Mouse (Mus musculus) adrenal gland, adult 10 weeks (tissue): ENCODE results near the gene 4932429P05Rik. TPM values are rescaled to one million over a fixed set of nuclear protein-coding genes. Genes with fewer than 3 reads are reported as not detected.

Source experiments
- polyA plus RNA-seq: library from polyadenylated mRNA; stranded (reverse); fragments of 350-450 nt; fragmentation: Illumina TruSeq; extraction: RNeasy Lipid Tissue Mini Kit (QIAGEN cat#74804); gene quantifications from one replicate; pipeline ENCODE4 v1.2.3, GENCODE M21; 2014; ENCODE audit warnings: low read depth, low replicate concordance

4932429P05Rik gene
- not detected for polyA plus RNA-seq

GRCm38 (mm10) chrX:89751968-89752367, at the start of gene 4932429P05Rik:
Gene 4932429P05Rik, plus strand, starts transcription at chrX:89752268.

Other genes starting within 250 kb of the 4932429P05Rik start
- not detected for gene 4930415L06Rik, start 180.6 kb downstream of the 4932429P05Rik start, polyA plus RNA-seq